Mouse (Mus musculus) bone marrow macrophage, adult 2 months (primary cell): ENCODE measurements at regions not wholly inside any gene's neighbourhood (a gene's known extent, or its start where the extent isn't known, plus 50 kb on each side); places are given as distances from the start of the nearest gene placed in this dataset.

Experiments used
- H3K27ac ChIP-seq: 2 replicates; pipeline ENCODE4 v1.5.1; 2012; ENCODE audit warnings: low read depth, low read length; ENCODE audit not compliant: insufficient read depth
- H3K4me1 ChIP-seq: 2 replicates; pipeline ENCODE4 v1.6.1; 2012; ENCODE audit warnings: low read length; ENCODE audit not compliant: control insufficient read depth, insufficient read depth
- H3K4me3 ChIP-seq: 2 replicates; pipeline ENCODE4 v1.5.1; 2012; ENCODE audit warnings: mild to moderate bottlenecking, low read length, moderate library complexity; ENCODE audit not compliant: insufficient read depth
- CTCF ChIP-seq: IDR thresholded peaks from 2 replicates; pipeline ENCODE4 v1.5.1; 2012; ENCODE audit warnings: low read depth, mild to moderate bottlenecking, low read length, moderate library complexity
- POLR2A ChIP-seq: IDR thresholded peaks from 2 replicates; pipeline ENCODE4 v1.6.1; 2012; ENCODE audit warnings: mild to moderate bottlenecking, low read depth, low read length, borderline replicate concordance

GRCm38 (mm10) chr7:136797780-136798435 lies 96.5 kb upstream of the Mgmt start:
- no peak overlapping the region for H3K4me3 ChIP-seq
- 0 out of 2 replicates have a peak, but pooled peaks cover 2% of the 10 kb centered on the region for H3K4me1 ChIP-seq

DNA sequence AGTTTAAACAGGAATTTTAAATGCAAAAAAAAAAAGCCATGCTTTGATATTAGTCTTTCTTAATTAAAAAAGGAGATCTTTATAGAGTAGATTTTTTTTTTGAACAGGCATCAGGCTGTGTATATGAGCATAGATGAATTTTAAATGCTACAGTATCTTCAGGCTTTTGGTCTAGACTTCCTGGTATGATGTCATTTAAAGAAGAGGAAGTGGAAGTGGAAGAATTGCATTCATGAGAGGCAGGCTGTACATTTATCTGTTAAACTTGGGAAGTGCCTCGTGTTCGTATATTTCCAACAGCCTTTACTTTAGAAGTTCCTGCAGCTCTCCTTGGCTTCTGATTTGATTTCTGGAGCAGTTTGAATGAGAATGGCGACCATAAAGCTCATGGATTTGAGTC lies 95.8 kb upstream of the Mgmt start:
- no peak for TF ChIP-seq CTCF
- TF ChIP-seq POLR2A = no peak
- H3K27ac ChIP-seq = no peak overlapping the region
- no peak overlapping the region for H3K4me3 ChIP-seq
- 0 out of 2 replicates have a peak, but pooled peaks cover 2% of the 10 kb centered on the region for H3K4me1 ChIP-seq

More at GRCm38 (mm10) chr7:136797780-136798435, 96.5 kb upstream of the Mgmt start:
- no peak overlapping the region for H3K27ac ChIP-seq
- TF ChIP-seq CTCF = no peak
- no peak for TF ChIP-seq POLR2A

- Histone ChIP-seq H3K27ac (no peak overlapping the region), H3K4me3 (no peak overlapping the region)
- TF ChIP-seq POLR2A = no peak
- TF ChIP-seq CTCF = no peak
These were observed 87.3 kb upstream of the Mgmt start for GRCm38 (mm10) chr7:136807101-136807500.

DNA sequence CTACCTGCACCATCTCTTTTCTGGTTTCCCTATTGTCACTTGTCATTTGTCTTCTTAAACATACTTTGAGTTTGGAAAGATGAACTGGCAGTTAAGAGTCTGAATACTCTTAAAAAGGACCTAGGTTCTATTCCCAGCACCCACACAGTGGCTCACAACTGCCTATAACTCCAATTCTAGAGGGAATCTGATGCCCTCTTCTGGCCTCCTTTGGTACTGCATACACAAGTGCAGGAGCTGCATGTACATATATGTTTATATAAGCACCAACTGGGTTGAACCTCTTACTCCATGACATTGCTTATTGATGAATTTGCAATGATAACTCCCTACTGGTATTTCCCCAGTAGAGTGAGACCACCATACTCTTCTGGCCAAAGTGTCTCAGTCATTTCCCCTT lies 86.4 kb upstream of the Mgmt start:
- Histone ChIP-seq H3K4me1 (no peaks in the 10 kb centered on the region), H3K4me3 (no peak overlapping the region), H3K27ac (no peak overlapping the region)
- TF ChIP-seq CTCF (no peak), POLR2A (no peak)

More at GRCm38 (mm10) chr7:136807101-136807500, 87.3 kb upstream of the Mgmt start:
- H3K4me1 ChIP-seq = no peaks in the 10 kb centered on the region

GRCm38 (mm10) chr7:136809576-136809975 lies 84.8 kb upstream of the Mgmt start:
- Histone ChIP-seq H3K4me3 (no peak overlapping the region), H3K27ac (no peak overlapping the region), H3K4me1 (no peaks in the 10 kb centered on the region)
- no peak for TF ChIP-seq CTCF
- no peak for TF ChIP-seq POLR2A

GRCm38 (mm10) chr7:136813691-136814325 lies 80.6 kb upstream of the Mgmt start:
- H3K4me1 ChIP-seq = no peaks in the 10 kb centered on the region
- no peak for TF ChIP-seq POLR2A
- no peak for TF ChIP-seq CTCF
- no peak overlapping the region for H3K4me3 ChIP-seq
- H3K27ac ChIP-seq = no peak overlapping the region

DNA sequence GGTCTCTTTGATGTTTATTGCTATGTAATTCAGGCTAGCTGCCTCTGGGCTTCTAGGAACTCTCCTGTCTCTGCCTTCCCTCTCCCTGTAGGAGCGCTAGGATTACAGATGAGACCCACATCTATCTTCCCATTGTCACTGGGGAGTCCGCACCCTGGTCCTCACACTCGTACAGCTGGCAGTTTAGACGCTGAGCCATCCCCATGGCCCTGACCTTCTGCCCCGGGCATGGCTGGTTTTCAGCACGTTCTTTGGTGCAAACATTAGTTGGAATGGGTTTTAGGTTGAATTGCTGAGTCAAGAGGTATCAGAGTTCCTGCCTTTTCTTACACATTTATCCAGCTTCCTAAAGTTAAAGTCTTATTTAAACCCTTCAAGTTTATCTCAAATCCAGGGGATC lies 79.7 kb upstream of the Mgmt start:
- H3K4me1 ChIP-seq = no peaks in the 10 kb centered on the region
- no peak overlapping the region for H3K4me3 ChIP-seq
- H3K27ac ChIP-seq = no peak overlapping the region
- TF ChIP-seq POLR2A (no peak), CTCF (no peak)

- Histone ChIP-seq H3K4me3 (no peak overlapping the region), H3K4me1 (no peaks in the 10 kb centered on the region), H3K27ac (no peak overlapping the region)
- no peak for TF ChIP-seq POLR2A
- no peak for TF ChIP-seq CTCF
These were observed 74.1 kb upstream of the Mgmt start for GRCm38 (mm10) chr7:136820291-136820690.

DNA sequence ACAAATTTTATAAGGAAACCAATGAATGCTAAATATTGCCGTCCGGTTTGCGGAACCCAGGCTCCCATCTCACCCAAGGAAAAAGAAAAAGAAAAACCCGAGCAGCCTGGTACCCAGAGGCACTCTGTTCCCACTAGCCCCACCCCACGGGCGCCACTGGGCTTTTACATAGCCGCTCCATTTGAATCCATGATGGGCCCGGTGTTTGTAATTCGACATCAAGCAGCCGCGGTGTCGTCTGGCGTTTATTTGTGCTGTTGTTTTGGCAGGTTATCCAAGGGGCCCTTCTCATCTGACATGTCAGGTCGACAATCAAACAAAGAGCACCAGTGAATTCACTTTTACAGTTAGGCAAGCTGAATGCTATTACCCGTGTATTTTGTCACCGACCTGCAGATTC lies 68.8 kb upstream of the Mgmt start:
- no peak overlapping the region for H3K4me3 ChIP-seq
- H3K4me1 ChIP-seq = no peaks in the 10 kb centered on the region
- TF ChIP-seq CTCF (no peak), POLR2A (no peak)
- no peak overlapping the region for H3K27ac ChIP-seq

DNA sequence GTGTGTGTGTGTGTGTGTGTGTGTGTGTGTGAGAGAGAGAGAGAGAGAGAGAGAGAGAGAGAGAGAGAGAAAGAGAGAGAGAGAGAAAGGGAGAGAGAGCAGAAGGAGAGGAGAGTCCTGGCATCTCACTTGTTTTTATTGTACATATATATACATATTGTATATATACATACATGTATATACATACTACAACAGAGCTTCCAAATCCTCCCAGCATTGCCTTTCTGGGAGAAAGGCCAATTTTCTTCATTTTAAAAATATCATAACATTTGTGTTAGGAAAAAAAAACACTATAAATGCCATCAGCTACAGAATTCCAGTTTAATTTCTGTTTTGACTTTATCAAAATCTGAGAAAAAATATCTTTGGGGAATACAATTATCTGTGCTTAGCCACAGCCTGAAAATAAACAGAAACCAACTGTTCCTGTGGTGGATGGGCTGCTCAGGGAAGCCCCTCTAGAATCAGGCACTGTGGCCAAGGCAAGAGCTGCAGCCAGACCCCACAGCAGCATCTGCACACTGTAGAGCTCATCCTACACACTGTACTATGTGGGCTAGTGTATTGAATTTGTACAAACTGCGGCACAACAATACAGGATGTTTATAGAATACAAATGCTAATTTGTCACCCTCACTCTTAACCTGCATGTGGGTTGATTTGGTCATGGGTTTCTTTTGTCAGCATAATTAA lies 64.6 kb upstream of the Mgmt start:
- no peaks in the 10 kb centered on the region for H3K4me1 ChIP-seq
- H3K27ac ChIP-seq = no peak overlapping the region
- H3K4me3 ChIP-seq = no peak overlapping the region
- no peak for TF ChIP-seq POLR2A

DNA sequence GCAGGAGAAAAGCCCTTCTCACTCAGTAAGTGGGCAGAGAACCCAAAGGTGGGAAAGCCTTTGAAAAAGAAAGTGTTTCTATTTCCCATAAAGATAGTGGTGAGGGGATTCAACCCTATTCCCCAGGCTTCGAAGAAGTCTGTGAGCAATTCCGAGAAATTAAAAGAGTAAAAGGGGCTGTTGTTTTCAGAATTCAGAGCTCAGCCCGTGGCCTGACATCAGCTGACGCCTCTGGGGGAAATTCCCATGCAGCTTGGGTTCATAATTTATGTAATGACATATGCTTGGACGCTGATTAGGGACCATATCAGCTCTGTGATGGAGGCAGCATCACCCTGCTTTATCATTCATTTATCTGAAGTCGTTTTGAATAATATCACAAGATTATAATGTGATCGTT lies 62.0 kb upstream of the Mgmt start:
- Histone ChIP-seq H3K27ac (no peak overlapping the region), H3K4me3 (no peak overlapping the region), H3K4me1 (no peaks in the 10 kb centered on the region)
- TF ChIP-seq CTCF = no peak
- no peak for TF ChIP-seq POLR2A
